Mouse (Mus musculus): ENCODE results near the gene Gm16253. TPM values are rescaled to one million over a fixed set of nuclear protein-coding genes. Genes with fewer than 3 reads are reported as not detected.

The Gm16253 gene
- polyA plus RNA-seq, 1 experiment from 2014 or later, result 1.2 TPM

GRCm38 (mm10) chr3:96548824-96549223 lies 28.0 kb upstream of the Gm16253 start:
- Histone ChIP-seq H3K36me3 (no peaks in the 10 kb centered on the region), H3K4me1 (replicated peaks) (no peaks in the 10 kb centered on the region), H3K9ac (no peak overlapping the region), H3K4me2 (no peak overlapping the region), H3K27me3 (peaks cover 8% of the 10 kb centered on the region; the same call in 1 of the 2 replicates), H3K9me3 (no peaks in the 10 kb centered on the region), H3K4me3 (no peak overlapping the region), H3K27ac (no peak overlapping the region)
- ATAC-seq (ENCODE audit: low FRiP score), result no peak
- WGBS, result 84% methylated on average over 7 of the region's 7 CpGs

GRCm38 (mm10) chr3:96549346-96549745 lies 27.4 kb upstream of the Gm16253 start:
- H3K4me1 ChIP-seq (replicated peaks), result no peaks in the 10 kb centered on the region
- H3K27ac ChIP-seq, result no peak overlapping the region
- peaks cover 5% of the 10 kb centered on the region; the same call in 1 of the 2 replicates for H3K27me3 ChIP-seq
- no peaks in the 10 kb centered on the region for H3K36me3 ChIP-seq
- H3K4me3 ChIP-seq, result no peak overlapping the region
- WGBS, result 85% methylated on average over 5 of the region's 5 CpGs
- no peak overlapping the region for H3K4me2 ChIP-seq
- no peak overlapping the region for H3K9ac ChIP-seq
- H3K9me3 ChIP-seq, result no peaks in the 10 kb centered on the region
- no peak for ATAC-seq (ENCODE audit: low FRiP score)

GRCm38 (mm10) chr3:96551203-96551602 lies 25.6 kb upstream of the Gm16253 start:
- Histone ChIP-seq H3K36me3 (no peaks in the 10 kb centered on the region), H3K27ac (no peak overlapping the region), H3K4me2 (no peak overlapping the region), H3K9ac (no peak overlapping the region), H3K4me3 (no peak overlapping the region), H3K4me1 (replicated peaks) (peaks cover 13% of the 10 kb centered on the region), H3K9me3 (no peaks in the 10 kb centered on the region), H3K27me3 (peaks cover 2% of the 10 kb centered on the region; the same call in 1 of the 2 replicates)
- WGBS, result 24% methylated on average over 8 of the region's 8 CpGs
- ATAC-seq (ENCODE audit: low FRiP score), result no peak

GRCm38 (mm10) chr3:96551890-96552289 lies 24.9 kb upstream of the Gm16253 start:
- no peak overlapping the region for H3K27ac ChIP-seq

GRCm38 (mm10) chr3:96553601-96554000 lies 23.2 kb upstream of the Gm16253 start:
- no peak for ATAC-seq (ENCODE audit: low FRiP score)
- no peaks in the 10 kb centered on the region for H3K36me3 ChIP-seq
- 83% methylated on average over 6 of the region's 6 CpGs for WGBS
- no peak overlapping the region for H3K4me3 ChIP-seq
- no peak overlapping the region for H3K27ac ChIP-seq
- H3K4me1 ChIP-seq (replicated peaks), result peaks cover 27% of the 10 kb centered on the region
- no peaks in the 10 kb centered on the region for H3K27me3 ChIP-seq
- no peak overlapping the region for H3K9ac ChIP-seq
- H3K4me2 ChIP-seq, result no peak overlapping the region
- H3K9me3 ChIP-seq, result no peaks in the 10 kb centered on the region

More at GRCm38 (mm10) chr3:96551890-96552289, 24.9 kb upstream of the Gm16253 start:
- no peak overlapping the region for H3K4me2 ChIP-seq
- H3K9me3 ChIP-seq, result no peaks in the 10 kb centered on the region
- 78% methylated on average over 7 of the region's 7 CpGs for WGBS
- H3K9ac ChIP-seq, result no peak overlapping the region
- peaks cover 20% of the 10 kb centered on the region for H3K4me1 ChIP-seq (replicated peaks)
- no peak for ATAC-seq (ENCODE audit: low FRiP score)
- peaks cover 2% of the 10 kb centered on the region; the same call in 1 of the 2 replicates for H3K27me3 ChIP-seq
- H3K36me3 ChIP-seq, result no peaks in the 10 kb centered on the region
- H3K4me3 ChIP-seq, result no peak overlapping the region

- no peak for ATAC-seq (ENCODE audit: low FRiP score)
- no peak overlapping the region; the same call in 1 of the 2 replicates for H3K27ac ChIP-seq
- H3K36me3 ChIP-seq, result no peaks in the 10 kb centered on the region
- H3K9me3 ChIP-seq, result no peaks in the 10 kb centered on the region
- no peak overlapping the region for H3K9ac ChIP-seq
- WGBS, result 87% methylated on average over 6 of the region's 6 CpGs
- no peaks in the 10 kb centered on the region for H3K27me3 ChIP-seq
- no peak overlapping the region for H3K4me3 ChIP-seq
- no peak overlapping the region for H3K4me2 ChIP-seq
- H3K4me1 ChIP-seq (replicated peaks), result peaks cover 32% of the 10 kb centered on the region
Observed at GRCm38 (mm10) chr3:96554251-96554650, 22.5 kb upstream of the Gm16253 start.

GRCm38 (mm10) chr3:96555041-96555596 lies 21.7 kb upstream of the Gm16253 start:
- Histone ChIP-seq H3K36me3 (peaks cover 7% of the 10 kb centered on the region), H3K9ac (no peak overlapping the region), H3K27me3 (no peaks in the 10 kb centered on the region), H3K9me3 (no peaks in the 10 kb centered on the region), H3K4me3 (no peak overlapping the region), H3K4me2 (no peak overlapping the region), H3K27ac (peak overlapping the region; percentile 70), H3K4me1 (replicated peaks) (peaks cover 41% of the 10 kb centered on the region)
- no peak for ATAC-seq (ENCODE audit: low FRiP score)
- WGBS, result 37% methylated on average over 12 of the region's 12 CpGs

- 89% methylated on average over 15 of the region's 15 CpGs for WGBS
- Histone ChIP-seq H3K27me3 (no peaks in the 10 kb centered on the region), H3K4me2 (peak overlapping the region; percentile 84; the same call in 1 of the 2 replicates), H3K9me3 (no peaks in the 10 kb centered on the region), H3K4me1 (replicated peaks) (peaks cover 51% of the 10 kb centered on the region), H3K36me3 (peaks cover 17% of the 10 kb centered on the region), H3K27ac (peak overlapping the region; percentile 70), H3K4me3 (no peak overlapping the region), H3K9ac (no peak overlapping the region)
- ATAC-seq (ENCODE audit: low FRiP score), result no peak
Observed at GRCm38 (mm10) chr3:96555999-96556614, 20.7 kb upstream of the Gm16253 start.

- peak; percentile 7; the same call in 1 of the 2 replicates for ATAC-seq (ENCODE audit: low FRiP score)
- 14% methylated on average over 22 of the region's 22 CpGs for WGBS
- Histone ChIP-seq H3K4me2 (peak overlapping the region; percentile 84), H3K4me1 (replicated peaks) (peaks cover 58% of the 10 kb centered on the region), H3K27ac (peak overlapping the region; percentile 84), H3K9ac (peak overlapping the region; percentile 69), H3K4me3 (peak overlapping the region; percentile 76), H3K27me3 (no peaks in the 10 kb centered on the region), H3K36me3 (peaks cover 21% of the 10 kb centered on the region), H3K9me3 (no peaks in the 10 kb centered on the region)
Observed at GRCm38 (mm10) chr3:96556651-96557635, 19.8 kb upstream of the Gm16253 start.

GRCm38 (mm10) chr3:96557694-96558093 lies 19.1 kb upstream of the Gm16253 start, which contains the start of gene Txnip:
Gene Txnip, plus strand, starts transcription at chr3:96557957.
- Histone ChIP-seq H3K4me2 (peak within 1 kb of the TSS; percentile 84), H3K36me3 (peaks cover 21% of the 10 kb centered on the region), H3K9ac (peak within 1 kb of the TSS; percentile 78), H3K27ac (peak within 1 kb of the TSS; percentile 84), H3K4me3 (peak within 1 kb of the TSS; percentile 76), H3K9me3 (no peaks in the 10 kb centered on the region), H3K4me1 (replicated peaks) (peaks cover 63% of the 10 kb centered on the region), H3K27me3 (no peaks in the 10 kb centered on the region)
- ATAC-seq (ENCODE audit: low FRiP score), result peak; percentile 99
- under 1% methylated on average over 26 of the region's 26 CpGs for WGBS

GRCm38 (mm10) chr3:96558159-96558558 lies 18.6 kb upstream of the Gm16253 start:
- 0% methylated on average over 17 of the region's 17 CpGs for WGBS
- peaks cover 63% of the 10 kb centered on the region for H3K4me1 ChIP-seq (replicated peaks)
- peak; percentile 29 for ATAC-seq (ENCODE audit: low FRiP score)

GRCm38 (mm10) chr3:96558668-96559196 lies 18.1 kb upstream of the Gm16253 start:
- peaks cover 21% of the 10 kb centered on the region for H3K36me3 ChIP-seq
- H3K4me3 ChIP-seq, result peak overlapping the region; percentile 76
- WGBS, result 35% methylated on average over 10 of the region's 10 CpGs
- H3K4me1 ChIP-seq (replicated peaks), result peaks cover 63% of the 10 kb centered on the region
- peak overlapping the region; percentile 84 for H3K4me2 ChIP-seq
- ATAC-seq (ENCODE audit: low FRiP score), result no peak
- peak overlapping the region; percentile 78 for H3K9ac ChIP-seq
- peak overlapping the region; percentile 32; the same call in 1 of the 2 replicates for H3K27ac ChIP-seq
- H3K9me3 ChIP-seq, result no peaks in the 10 kb centered on the region
- no peaks in the 10 kb centered on the region for H3K27me3 ChIP-seq

More at GRCm38 (mm10) chr3:96558159-96558558, 18.6 kb upstream of the Gm16253 start:
- Histone ChIP-seq H3K4me2 (peak overlapping the region; percentile 84), H3K4me3 (peak overlapping the region; percentile 76), H3K9me3 (no peaks in the 10 kb centered on the region), H3K27me3 (no peaks in the 10 kb centered on the region), H3K27ac (peak overlapping the region; percentile 77), H3K9ac (peak overlapping the region; percentile 78), H3K36me3 (peaks cover 21% of the 10 kb centered on the region)

Data from hindbrain, embryonic 13.5 days (tissue).